In the genomic region with DNA sequence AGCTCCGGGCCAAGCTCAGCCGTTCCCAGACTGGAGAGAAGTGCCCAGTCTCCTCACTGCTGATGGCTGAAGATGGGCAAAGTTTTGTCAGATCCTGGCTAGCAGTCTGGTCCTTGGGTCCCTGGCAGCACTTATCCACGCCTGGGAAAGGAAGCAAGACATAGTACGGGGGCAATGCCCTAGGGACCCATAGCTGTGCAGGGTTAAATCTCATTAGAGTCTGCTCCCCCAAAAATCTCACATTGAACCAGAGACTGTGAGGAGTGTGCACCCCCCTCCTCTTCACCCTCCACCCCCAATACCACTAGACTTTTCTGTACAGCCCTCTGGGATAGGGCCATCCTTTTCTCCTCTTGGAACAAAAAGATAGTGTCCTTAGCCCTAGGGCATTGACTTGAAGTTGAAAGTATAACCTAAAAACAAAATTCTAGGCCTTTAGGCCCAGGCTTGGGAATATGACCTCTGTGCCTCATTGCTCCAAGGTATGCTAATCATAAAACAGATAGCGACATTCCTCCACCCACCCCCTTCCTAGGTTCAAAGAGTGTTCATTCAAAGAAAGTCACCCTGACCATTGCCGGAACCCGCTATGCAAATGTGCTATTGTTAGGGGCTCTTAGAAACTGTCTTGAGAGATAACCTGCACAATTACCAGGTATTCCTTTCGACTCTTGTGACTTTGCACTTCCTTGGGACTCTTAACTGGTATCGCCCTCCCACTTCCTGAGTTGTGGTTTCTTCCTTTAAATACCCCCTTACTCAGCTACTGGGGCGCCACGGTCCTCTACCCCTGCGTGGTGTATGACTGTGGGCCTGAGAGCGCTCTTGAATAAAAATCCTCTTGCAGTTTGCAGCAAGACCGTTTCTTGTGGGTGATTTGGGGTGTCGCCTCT, we compare ENCODE assay signal across 13 mouse cellular contexts. TPM values are rescaled to one million over a fixed set of nuclear protein-coding genes. Genes with fewer than 3 reads are reported as not detected.
DNase-seq lines count a peak whose midpoint lies in the region; ATAC-seq and TF ChIP-seq lines count a peak whose summit lies in the region.
"Not testable (repeated sequence)": the region's sequence is repeated elsewhere in the genome, so short reads cannot be mapped to it uniquely, and the experiment has no call there.
"Had no signal": no experiment of that assay in that cellular context is flagged by ENCODE, and none has a peak within 500 bp of the region (broad histone marks: within the 10 kb centered on the region; RNA-seq: fewer than 3 reads in every experiment).

No protein-coding gene starts in this region.

- not testable (repeated sequence) for H3K36me3 ChIP-seq in embryonic facial prominence, embryonic 13.5 days; hindbrain, embryonic 12.5 days; kidney, embryonic 15.5 days; liver, adult 2 months (ENCODE audit: control insufficient read depth, insufficient read depth, low read length); midbrain, embryonic 12.5 days

- not testable (repeated sequence) for ATAC-seq in embryonic facial prominence, embryonic 13.5 days (ENCODE audit: insufficient number of reproducible peaks, insufficient read depth, low FRiP score, low TSS enrichment, low read depth); kidney, embryonic 15.5 days (replicated peaks; ENCODE audit: low FRiP score); midbrain, embryonic 12.5 days (ENCODE audit: low FRiP score, low read depth)
- ATAC-seq in hindbrain, embryonic 12.5 days (ENCODE audit: low FRiP score) = peak; percentile 62

- not testable (repeated sequence) for TF ChIP-seq POLR2A in liver, adult 2 months (IDR thresholded peaks at IDR 0.05; ENCODE audit: extremely low read depth, insufficient read depth, low read length); olfactory bulb, adult 2 months (IDR thresholded peaks at IDR 0.05; ENCODE audit: insufficient read depth, low read depth, low read length)

- not testable (repeated sequence) for TF ChIP-seq CTCF in gastrocnemius, adult 2 months (IDR thresholded peaks at IDR 0.05); liver, adult 2 months (IDR thresholded peaks at IDR 0.05; ENCODE audit: low read depth, low read length); olfactory bulb, adult 2 months (IDR thresholded peaks at IDR 0.05; ENCODE audit: insufficient read depth, low read depth, low read length)

- 74% methylated on average over 15 of the region's 15 CpGs for WGBS in embryonic facial prominence, embryonic 13.5 days
- 75% methylated on average over 15 of the region's 15 CpGs for WGBS in hindbrain, embryonic 12.5 days
- WGBS in kidney, embryonic 15.5 days = 79% methylated on average over 15 of the region's 15 CpGs
- 95% methylated on average over 15 of the region's 15 CpGs for WGBS in liver, adult 2 months
- WGBS in midbrain, embryonic 12.5 days = 77% methylated on average over 15 of the region's 15 CpGs
- 75% methylated on average over 15 of the region's 15 CpGs for WGBS in olfactory bulb, adult 2 months

- not testable (repeated sequence) for H3K79me2 ChIP-seq in liver, adult 2 months (ENCODE audit: control insufficient read depth, insufficient read depth, low read length)

- intact Hi-C loops in gastrocnemius, adult 2 months (cut with DNase I) = loop anchor here (5.0 to 10.0 kb wide), 2 partner anchors 52 to 280 kb away; partner anchors contain the start of genes Anxa8, Glud1 and Shld2

- peaks cover 17% of the 10 kb centered on the region for H3K27me3 ChIP-seq in embryonic facial prominence, embryonic 13.5 days
- not testable (repeated sequence) for H3K27me3 ChIP-seq in hindbrain, embryonic 12.5 days; kidney, embryonic 15.5 days; liver, adult 2 months (ENCODE audit: control insufficient read depth, insufficient read depth, low read length); midbrain, embryonic 12.5 days

- H3K9me3 ChIP-seq in embryonic facial prominence, embryonic 13.5 days; hindbrain, embryonic 12.5 days (replicated peaks); kidney, embryonic 15.5 days (replicated peaks); midbrain, embryonic 12.5 days: not testable (repeated sequence)

- not testable (repeated sequence) for H3K4me1 ChIP-seq in embryonic facial prominence, embryonic 13.5 days; hindbrain, embryonic 12.5 days; midbrain, embryonic 12.5 days
- H3K4me1 ChIP-seq in kidney, embryonic 15.5 days = peaks cover 15% of the 10 kb centered on the region
- H3K4me1 ChIP-seq in liver, adult 2 months (ENCODE audit: control insufficient read depth, insufficient read depth, low read length) = peaks cover 12% of the 10 kb centered on the region
- H3K4me1 ChIP-seq in olfactory bulb, adult 2 months (ENCODE audit: control insufficient read depth, insufficient read depth, low read length) = peaks cover 12% of the 10 kb centered on the region

- not testable (repeated sequence) for H3K27ac ChIP-seq in embryonic facial prominence, embryonic 13.5 days; hindbrain, embryonic 12.5 days; kidney, embryonic 15.5 days; liver, adult 2 months (replicated peaks; ENCODE audit: insufficient read depth, low read depth, low read length); midbrain, embryonic 12.5 days (replicated peaks)
- H3K27ac ChIP-seq in gastrocnemius, adult 2 months = peak overlapping the region; percentile 89
- peak overlapping the region; percentile 14; the same call in 1 of the 2 replicates for H3K27ac ChIP-seq in olfactory bulb, adult 2 months (ENCODE audit: insufficient read depth, low read depth, low read length)

- peak overlapping the region; percentile 44; the same call in 1 of the 2 replicates for H3K4me3 ChIP-seq in embryonic facial prominence, embryonic 13.5 days
- peak overlapping the region; percentile 73 for H3K4me3 ChIP-seq in gastrocnemius, adult 2 months
- peak overlapping the region; percentile 41 for H3K4me3 ChIP-seq in hindbrain, embryonic 12.5 days
- peak overlapping the region; percentile 50 for H3K4me3 ChIP-seq in kidney, embryonic 15.5 days (replicated peaks)
- peak overlapping the region; percentile 44; the same call in 1 of the 2 replicates for H3K4me3 ChIP-seq in liver, adult 2 months (ENCODE audit: insufficient read depth, low read depth, low read length)
- H3K4me3 ChIP-seq in midbrain, embryonic 12.5 days = peak overlapping the region; percentile 41
- H3K4me3 ChIP-seq in olfactory bulb, adult 2 months (ENCODE audit: insufficient read depth, low read depth, low read length) = peak overlapping the region; percentile 47

- H3K4me2 ChIP-seq in embryonic facial prominence, embryonic 13.5 days = peak overlapping the region; percentile 89
- peak overlapping the region; percentile 71 for H3K4me2 ChIP-seq in hindbrain, embryonic 12.5 days (replicated peaks)
- H3K4me2 ChIP-seq in kidney, embryonic 15.5 days = peak overlapping the region; percentile 90
- peak overlapping the region; percentile 77 for H3K4me2 ChIP-seq in midbrain, embryonic 12.5 days (replicated peaks)

- peak overlapping the region; percentile 65; the same call in 1 of the 2 replicates for H3K9ac ChIP-seq in embryonic facial prominence, embryonic 13.5 days
- H3K9ac ChIP-seq in hindbrain, embryonic 12.5 days; liver, adult 2 months (ENCODE audit: low read depth, low read length): not testable (repeated sequence)
- H3K9ac ChIP-seq in kidney, embryonic 15.5 days = peak overlapping the region; percentile 37
- H3K9ac ChIP-seq in midbrain, embryonic 12.5 days (replicated peaks) = peak overlapping the region; percentile 53; the same call in 1 of the 2 replicates

- DNase-seq in ES-CJ7 (ENCODE audit: low read depth, low spot score) = peak; percentile 57
- DNase-seq in gastrocnemius, adult 2 months; liver, adult 2 months (ENCODE audit: extremely low read depth, low read depth, low spot score): not testable (repeated sequence)

RNA-seq across cellular contexts. Expression of gene Fam25c, which starts 9.3 kb away (rescaled TPM):
- polyA plus RNA-seq in embryonic facial prominence, embryonic 13.5 days (2015; fragmentation: Nextera tagmentation; extraction: Ambion mirVana) = 4.7 and 6.9 TPM in 2 replicates
- total RNA-seq in gastrocnemius, adult 2 months (2021) = not detected
- polyA plus RNA-seq in hindbrain, embryonic 12.5 days (2016; fragmentation: Nextera tagmentation; extraction: Ambion mirVana) = not detected in 2 replicates
- 1.1 TPM in 1 of 2 replicates, not detected in the other for polyA plus RNA-seq in kidney, embryonic 15.5 days (2015; fragmentation: Nextera tagmentation; extraction: Ambion mirVana)
- total RNA-seq in liver, adult 2 months (2014; rRNA removed) = 56.3 and 66.7 TPM in 2 replicates
- polyA plus RNA-seq in liver, adult 2 months (2012; rRNA removed) = 74.3 and 146 TPM in 2 replicates
- polyA plus RNA-seq in midbrain, embryonic 12.5 days (2016; fragmentation: Nextera tagmentation; extraction: Ambion mirVana) = not detected in 2 replicates
- polyA plus RNA-seq in olfactory bulb, adult 2 months (2012; ENCODE audit: insufficient read depth, insufficient read length, low replicate concordance, missing spikeins) = not detected in 2 replicates
- total RNA-seq: adrenal gland, adult 2 months; gastrocnemius, postnatal 10 days; heart, postnatal 14 days; layer of hippocampus, postnatal 25 days; megakaryocyte, adult 5-6 weeks had no signal
- polyA plus RNA-seq: adrenal gland, adult 2 months had no signal

RNA-seq across cellular contexts. Expression of gene Sncg, which starts 10.1 kb away (rescaled TPM):
- 1.8 and 4.4 TPM in 2 replicates for polyA plus RNA-seq in embryonic facial prominence, embryonic 13.5 days (2015; fragmentation: Nextera tagmentation; extraction: Ambion mirVana)
- total RNA-seq in gastrocnemius, adult 2 months (2021) = 1 to 10 TPM; 4.0 to 4.8 TPM
- polyA plus RNA-seq in hindbrain, embryonic 12.5 days (2016; fragmentation: Nextera tagmentation; extraction: Ambion mirVana) = 130 and 136 TPM in 2 replicates
- 8.6 and 11.2 TPM in 2 replicates for polyA plus RNA-seq in kidney, embryonic 15.5 days (2015; fragmentation: Nextera tagmentation; extraction: Ambion mirVana)
- 0.20 and 0.46 TPM in 2 replicates for total RNA-seq in liver, adult 2 months (2014; rRNA removed)
- polyA plus RNA-seq in liver, adult 2 months (2012; rRNA removed) = 0.11 and 0.45 TPM in 2 replicates
- polyA plus RNA-seq in midbrain, embryonic 12.5 days (2016; fragmentation: Nextera tagmentation; extraction: Ambion mirVana) = 50.9 and 63.4 TPM in 2 replicates
- not detected in 2 replicates for polyA plus RNA-seq in olfactory bulb, adult 2 months (2012; ENCODE audit: insufficient read depth, insufficient read length, low replicate concordance, missing spikeins)
- total RNA-seq: megakaryocyte, adult 5-6 weeks had no signal

RNA-seq across cellular contexts. Expression of gene Mmrn2, which starts 10.8 kb away (rescaled TPM):
- polyA plus RNA-seq in embryonic facial prominence, embryonic 13.5 days (2015; fragmentation: Nextera tagmentation; extraction: Ambion mirVana) = 7.4 and 7.7 TPM in 2 replicates
- total RNA-seq in gastrocnemius, adult 2 months (2021) = 10 to 100 TPM; 10.3 to 12.4 TPM
- 7.0 and 7.3 TPM in 2 replicates for polyA plus RNA-seq in hindbrain, embryonic 12.5 days (2016; fragmentation: Nextera tagmentation; extraction: Ambion mirVana)
- polyA plus RNA-seq in kidney, embryonic 15.5 days (2015; fragmentation: Nextera tagmentation; extraction: Ambion mirVana) = 16.0 and 17.8 TPM in 2 replicates
- 9.2 and 10.7 TPM in 2 replicates for total RNA-seq in liver, adult 2 months (2014; rRNA removed)
- polyA plus RNA-seq in liver, adult 2 months (2012; rRNA removed) = 3.0 and 3.4 TPM in 2 replicates
- 6.7 and 6.8 TPM in 2 replicates for polyA plus RNA-seq in midbrain, embryonic 12.5 days (2016; fragmentation: Nextera tagmentation; extraction: Ambion mirVana)
- polyA plus RNA-seq in olfactory bulb, adult 2 months (2012; ENCODE audit: insufficient read depth, insufficient read length, low replicate concordance, missing spikeins) = not detected in 2 replicates
- total RNA-seq: megakaryocyte, adult 5-6 weeks had no signal

RNA-seq across cellular contexts. Expression of gene Glud1, which starts 54.0 kb away (rescaled TPM):
- 85.6 and 85.8 TPM in 2 replicates for polyA plus RNA-seq in embryonic facial prominence, embryonic 13.5 days (2015; fragmentation: Nextera tagmentation; extraction: Ambion mirVana)
- total RNA-seq in gastrocnemius, adult 2 months (2021) = 100 to 1,000 TPM; 112 to 139 TPM
- 97.7 and 110 TPM in 2 replicates for polyA plus RNA-seq in hindbrain, embryonic 12.5 days (2016; fragmentation: Nextera tagmentation; extraction: Ambion mirVana)
- polyA plus RNA-seq in kidney, embryonic 15.5 days (2015; fragmentation: Nextera tagmentation; extraction: Ambion mirVana) = 102 and 105 TPM in 2 replicates
- 691 and 755 TPM in 2 replicates for total RNA-seq in liver, adult 2 months (2014; rRNA removed)
- 633 and 710 TPM in 2 replicates for polyA plus RNA-seq in liver, adult 2 months (2012; rRNA removed)
- polyA plus RNA-seq in midbrain, embryonic 12.5 days (2016; fragmentation: Nextera tagmentation; extraction: Ambion mirVana) = 96.3 and 107 TPM in 2 replicates
- 89.8 and 428 TPM in 2 replicates for polyA plus RNA-seq in olfactory bulb, adult 2 months (2012; ENCODE audit: insufficient read depth, insufficient read length, low replicate concordance, missing spikeins)

RNA-seq across cellular contexts. Expression of gene Shld2, which starts 54.2 kb away (rescaled TPM):
- polyA plus RNA-seq in embryonic facial prominence, embryonic 13.5 days (2015; fragmentation: Nextera tagmentation; extraction: Ambion mirVana) = 15.8 and 19.4 TPM in 2 replicates
- total RNA-seq in gastrocnemius, adult 2 months (2021) = 10 to 100 TPM; 10.7 to 11.8 TPM
- polyA plus RNA-seq in hindbrain, embryonic 12.5 days (2016; fragmentation: Nextera tagmentation; extraction: Ambion mirVana) = 8.5 and 9.4 TPM in 2 replicates
- polyA plus RNA-seq in kidney, embryonic 15.5 days (2015; fragmentation: Nextera tagmentation; extraction: Ambion mirVana) = 10.5 and 11.0 TPM in 2 replicates
- total RNA-seq in liver, adult 2 months (2014; rRNA removed) = 25.4 and 36.4 TPM in 2 replicates
- polyA plus RNA-seq in liver, adult 2 months (2012; rRNA removed) = 9.2 and 12.2 TPM in 2 replicates
- polyA plus RNA-seq in midbrain, embryonic 12.5 days (2016; fragmentation: Nextera tagmentation; extraction: Ambion mirVana) = 7.8 and 7.9 TPM in 2 replicates
- not detected in 2 replicates for polyA plus RNA-seq in olfactory bulb, adult 2 months (2012; ENCODE audit: insufficient read depth, insufficient read length, low replicate concordance, missing spikeins)
